Mouse (Mus musculus) lung, adult 2 months (tissue): Measurements from ENCODE around the gene Dctn1.

Experiments
- CTCF ChIP-seq: fragments of 200-500 bp; IDR thresholded peaks from 2 replicates; pipeline ENCODE4 v1.5.1; 2011; ENCODE audit warnings: mild to moderate bottlenecking, low read length, control low read depth; ENCODE audit not compliant: insufficient read depth
- POLR2A ChIP-seq: fragments of 200-500 bp; IDR thresholded peaks from 2 replicates; pipeline ENCODE4 v1.6.1; 2011; ENCODE audit warnings: low read depth, mild to moderate bottlenecking, control low read depth, low read length, borderline replicate concordance; ENCODE audit errors: extremely low read depth

GRCm38 (mm10) chr6:83184858-83185435, 19.2 kb downstream of the Dctn1 start:
- no peak for TF ChIP-seq POLR2A
- peak; percentile 24; the same call in 1 of the 2 replicates for TF ChIP-seq CTCF
